Mouse (Mus musculus) monocyte, adult 5-6 weeks (primary cell): ENCODE measurements at regions not wholly inside any gene's neighbourhood (a gene's known extent, or its start where the extent isn't known, plus 50 kb on each side); places are given as distances from the start of the nearest gene placed in this dataset.
A peak's percentile ranks its signal among the peaks of the same experiment; 100 is the strongest.

ENCODE experiments used
- ATAC-seq: fragments of 153-309, 156-312 bp; replicated peaks from 2 replicates; pipeline ENCODE4 v1.8.0; 2017; ENCODE audit warnings: mild to moderate bottlenecking; ENCODE audit not compliant: low TSS enrichment, insufficient number of reproducible peaks, severe bottlenecking, poor library complexity, low FRiP score

DNA sequence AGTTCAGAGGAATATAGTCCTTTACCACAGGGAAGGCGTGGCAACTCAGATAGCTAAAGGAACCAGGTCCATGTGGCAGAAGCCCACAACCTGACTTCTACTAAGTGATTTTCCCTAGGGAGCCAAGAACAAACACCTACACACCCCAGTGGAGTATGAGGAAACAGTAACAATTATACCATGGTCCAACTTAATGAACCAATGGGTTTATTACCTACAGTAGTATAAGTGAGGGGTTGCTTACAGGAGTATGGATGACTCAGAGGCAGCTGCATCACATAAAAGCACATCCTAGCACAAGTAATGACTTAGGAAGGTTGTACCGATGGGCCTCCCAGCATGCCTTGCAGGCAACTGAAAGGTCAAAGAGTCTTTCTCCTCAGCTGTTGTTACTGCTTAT, 98.7 kb upstream of the Cul1 start:
- no peak for ATAC-seq

DNA sequence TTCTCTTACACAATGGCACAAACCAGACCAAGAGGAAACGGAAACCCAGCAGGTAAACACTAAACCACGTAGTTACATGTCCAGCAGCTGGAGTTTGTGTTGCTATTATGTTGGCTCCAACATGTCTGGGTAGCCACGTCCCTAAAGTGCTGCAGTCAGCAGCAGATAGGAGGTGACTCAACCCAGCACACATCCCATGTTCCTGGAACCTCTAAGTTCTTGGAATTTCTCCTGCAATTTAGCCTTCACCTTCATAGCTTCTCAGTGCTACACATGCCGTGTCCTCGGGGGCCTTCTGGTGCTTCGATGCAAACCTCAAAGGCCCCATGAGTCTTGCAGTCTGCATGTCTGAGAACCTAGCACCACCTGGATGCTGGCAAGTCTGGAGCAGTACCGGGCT, 97.7 kb upstream of the Cul1 start:
- ATAC-seq: no peak

DNA sequence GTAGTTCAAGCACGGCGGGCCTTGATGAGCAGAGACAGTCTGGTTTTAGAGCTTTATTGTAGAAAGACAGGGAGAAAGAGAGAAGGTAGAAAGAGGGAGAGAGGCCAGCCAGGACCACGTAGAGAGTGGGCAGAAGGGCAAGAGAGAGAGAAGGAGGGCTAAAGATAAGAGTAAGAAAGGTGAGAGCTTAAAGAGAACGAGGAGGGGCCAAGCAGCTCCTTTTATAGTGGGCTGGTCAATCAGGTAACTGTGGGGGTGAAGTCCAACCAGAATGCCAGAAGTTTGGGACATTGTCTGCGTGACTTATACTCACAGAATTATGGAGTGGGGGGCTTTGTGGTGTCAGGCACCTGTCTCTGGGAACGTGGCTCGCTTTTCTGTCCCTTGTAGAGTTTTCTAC, 96.7 kb upstream of the Cul1 start:
- no peak for ATAC-seq

DNA sequence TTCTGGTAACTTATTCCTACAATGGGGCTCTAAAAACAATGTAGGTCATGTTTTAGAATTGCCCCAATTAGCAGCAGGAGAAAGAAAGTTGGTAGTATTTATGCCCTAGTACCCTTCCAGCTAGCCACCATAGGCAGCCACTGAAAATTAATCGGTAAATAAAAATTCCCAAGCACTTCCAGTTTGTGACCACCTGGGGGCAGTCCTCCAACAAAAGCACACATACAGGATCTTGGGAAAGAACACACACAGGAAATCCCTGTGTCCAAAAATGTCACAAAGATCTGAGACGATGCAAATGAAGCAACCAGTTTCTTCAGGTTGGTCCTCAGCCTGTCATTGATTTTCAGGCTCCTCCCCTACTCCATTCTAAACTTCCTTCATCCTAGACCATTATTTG, 94.5 kb upstream of the Cul1 start:
- ATAC-seq: no peak

DNA sequence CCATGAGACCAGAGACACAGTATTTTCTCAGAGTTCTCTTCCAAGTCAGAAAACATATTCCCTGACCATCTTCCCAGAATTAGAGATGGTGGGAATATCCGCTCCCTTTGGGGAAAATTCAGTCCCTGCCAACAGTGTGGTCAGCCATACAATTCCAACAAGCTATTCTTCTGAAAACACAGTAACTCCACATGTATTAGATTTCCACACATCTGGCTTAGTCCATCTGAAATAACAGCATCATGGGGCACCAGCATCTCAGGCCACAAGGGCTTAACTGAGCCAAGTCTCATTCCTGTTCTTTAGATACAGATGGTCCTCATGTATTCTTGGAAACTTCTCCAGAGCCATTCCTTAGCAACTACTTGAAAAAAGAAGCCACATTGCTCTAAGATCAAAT, 89.2 kb upstream of the Cul1 start:
- ATAC-seq: no peak

DNA sequence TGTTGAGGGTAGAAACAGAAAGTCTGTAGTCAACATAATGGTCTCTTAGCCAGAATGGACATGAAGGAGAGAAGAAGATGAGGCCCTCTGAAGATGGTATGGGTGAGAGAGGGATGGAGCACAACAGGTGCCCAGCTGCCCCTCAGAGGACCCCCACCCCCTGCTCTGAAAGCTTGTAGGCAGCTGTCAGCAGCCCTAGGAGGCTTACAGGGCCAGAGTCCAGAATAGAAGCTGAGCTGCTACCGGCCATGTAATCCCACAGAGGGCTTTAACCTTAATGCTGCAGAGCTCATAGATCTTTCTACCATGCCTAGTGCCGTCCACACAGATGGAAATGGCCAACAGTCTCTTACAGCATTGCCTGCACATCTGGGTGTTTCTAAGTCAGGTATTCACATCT, 88.6 kb upstream of the Cul1 start:
- no peak for ATAC-seq

DNA sequence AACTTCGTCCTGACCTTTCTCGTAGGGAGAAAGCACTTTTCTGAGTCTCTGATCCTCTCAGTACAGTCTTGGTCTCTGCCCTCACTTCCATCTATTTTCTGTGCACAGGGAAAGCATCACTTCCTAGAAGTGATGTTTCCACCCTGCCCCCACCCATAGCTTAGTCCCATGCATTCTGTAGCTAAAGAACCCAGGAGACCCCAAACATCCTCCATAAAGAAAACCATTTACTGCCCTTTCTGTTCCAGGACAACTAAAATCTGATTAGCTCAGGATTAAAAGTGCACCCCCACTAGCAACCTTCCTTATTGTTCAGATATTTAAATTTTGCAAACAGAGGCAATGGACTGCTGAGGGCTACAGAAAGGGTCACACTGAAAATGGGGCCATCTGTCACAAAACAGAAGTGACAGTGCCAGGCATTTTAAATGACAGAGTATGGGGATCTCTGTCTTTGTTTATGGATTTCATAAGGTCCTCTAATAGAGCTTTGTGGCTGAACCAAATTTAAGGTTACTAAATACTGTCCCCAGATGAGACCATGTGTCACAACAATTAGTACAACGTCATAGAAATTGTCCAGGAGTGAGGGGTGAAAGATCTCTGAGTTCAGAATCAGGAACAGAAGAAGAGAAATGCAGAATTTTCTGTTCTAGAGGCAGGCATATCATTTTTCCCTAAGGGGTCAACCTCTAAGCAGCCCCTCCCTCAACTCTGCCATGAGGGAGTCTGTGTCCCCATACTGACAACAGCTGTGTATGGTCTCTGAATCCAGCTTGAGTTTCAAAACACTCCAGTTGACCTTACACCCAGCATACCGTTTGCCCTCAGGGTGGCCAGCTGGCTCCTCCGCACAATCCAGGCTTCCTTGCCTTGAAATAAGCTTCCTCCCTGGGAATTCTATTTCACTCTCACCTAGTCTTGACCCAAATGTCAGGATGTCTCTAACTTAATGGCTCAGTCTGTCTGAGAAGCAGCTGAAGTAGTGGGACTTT, 87.2 kb upstream of the Cul1 start:
- no peak for ATAC-seq

DNA sequence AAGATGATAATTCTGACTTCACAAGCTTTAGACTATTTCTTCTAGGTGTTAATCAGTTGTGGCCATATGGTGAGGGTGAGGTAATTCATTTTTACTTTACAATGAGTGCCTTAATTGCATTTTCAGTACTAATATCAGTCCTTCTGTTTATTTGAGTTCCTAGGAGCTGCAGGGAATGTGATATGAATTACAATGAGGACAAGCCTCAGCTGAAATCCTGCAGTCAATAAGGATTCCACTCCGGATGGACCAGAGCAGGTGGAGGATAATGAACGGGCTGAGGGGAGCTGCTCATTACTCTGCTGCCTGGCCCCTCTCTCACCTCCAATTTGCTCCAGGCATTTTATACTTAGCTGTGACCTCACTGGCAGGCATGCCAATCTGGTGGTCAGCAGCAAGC, 85.7 kb upstream of the Cul1 start:
- no peak for ATAC-seq

DNA sequence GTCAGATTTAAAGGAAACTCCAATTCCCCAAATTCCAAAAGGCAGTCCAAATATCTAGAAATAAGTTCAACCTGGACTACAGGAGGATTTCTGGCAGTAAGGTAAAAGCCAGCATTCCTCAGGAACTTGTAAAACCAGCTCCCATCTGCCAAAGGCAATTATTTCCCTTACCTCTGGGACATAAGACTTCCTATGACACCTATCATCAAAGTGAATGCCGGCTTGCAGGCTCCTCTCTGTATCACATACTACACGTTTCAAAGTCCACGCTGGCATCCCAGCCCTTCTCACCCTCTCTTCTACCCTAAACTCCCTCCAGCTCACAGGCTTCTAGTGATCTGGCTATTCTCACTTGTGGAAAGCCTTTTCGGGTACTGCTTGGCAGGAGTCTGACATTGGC, 77.5 kb upstream of the Cul1 start:
- no peak for ATAC-seq

DNA sequence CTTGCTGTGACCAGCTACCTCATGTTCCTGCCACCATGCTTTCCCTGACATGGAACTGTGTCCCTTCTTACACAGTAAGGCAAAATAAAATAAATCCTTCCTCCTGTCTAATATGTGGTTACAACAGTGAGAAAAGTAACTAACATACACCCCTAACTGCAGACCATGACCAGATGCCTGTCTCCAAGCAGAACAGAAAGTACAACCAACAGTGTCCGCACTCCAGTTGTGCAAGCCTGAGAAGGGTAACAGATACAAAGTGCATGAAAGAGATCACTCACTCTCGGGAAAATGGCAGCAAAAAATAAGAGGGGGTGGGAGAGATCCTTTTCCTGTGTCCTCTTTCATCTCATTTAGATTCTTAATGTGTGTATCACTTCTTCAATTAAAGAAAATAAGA, 71.7 kb upstream of the Cul1 start:
- ATAC-seq: no peak

DNA sequence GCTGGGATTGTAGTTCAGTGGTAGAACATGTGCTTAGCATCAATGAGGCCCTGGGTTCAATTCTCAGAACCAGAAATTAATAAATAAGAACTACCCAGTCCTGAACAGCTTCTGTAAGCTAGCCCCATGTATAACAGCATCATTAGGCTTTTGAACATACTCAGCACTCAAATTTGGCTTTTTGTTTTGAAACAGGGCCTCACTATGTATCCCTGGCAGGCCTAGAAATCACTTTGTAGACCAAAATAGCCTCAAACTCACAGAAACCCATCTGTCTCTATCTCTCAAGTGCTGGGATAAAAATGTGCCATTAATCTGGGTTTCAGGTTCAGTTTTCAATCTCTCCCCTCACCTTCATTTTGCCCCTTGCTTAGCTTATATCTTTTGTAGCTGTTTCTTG, 66.6 kb upstream of the Cul1 start:
- ATAC-seq: no peak

DNA sequence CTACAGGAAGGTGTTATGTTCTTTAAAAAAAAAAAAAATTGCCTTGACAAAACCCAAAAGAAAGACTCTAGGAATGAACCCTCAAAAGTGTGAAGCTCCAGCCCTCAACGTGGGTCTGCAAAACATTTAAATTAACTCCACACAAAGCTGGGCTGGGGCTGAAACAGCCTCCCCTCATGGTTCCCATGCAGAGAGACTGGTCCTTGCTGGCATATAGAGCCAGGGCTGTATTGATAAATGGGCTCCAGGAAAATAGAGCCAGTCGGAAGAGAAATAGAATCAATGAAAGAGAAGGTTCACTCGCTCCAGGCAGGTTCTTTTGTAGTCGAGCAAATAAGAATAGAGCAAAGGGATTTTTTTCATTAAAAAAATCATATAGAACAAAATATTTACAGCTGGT, 63.3 kb upstream of the Cul1 start:
- ATAC-seq: no peak

DNA sequence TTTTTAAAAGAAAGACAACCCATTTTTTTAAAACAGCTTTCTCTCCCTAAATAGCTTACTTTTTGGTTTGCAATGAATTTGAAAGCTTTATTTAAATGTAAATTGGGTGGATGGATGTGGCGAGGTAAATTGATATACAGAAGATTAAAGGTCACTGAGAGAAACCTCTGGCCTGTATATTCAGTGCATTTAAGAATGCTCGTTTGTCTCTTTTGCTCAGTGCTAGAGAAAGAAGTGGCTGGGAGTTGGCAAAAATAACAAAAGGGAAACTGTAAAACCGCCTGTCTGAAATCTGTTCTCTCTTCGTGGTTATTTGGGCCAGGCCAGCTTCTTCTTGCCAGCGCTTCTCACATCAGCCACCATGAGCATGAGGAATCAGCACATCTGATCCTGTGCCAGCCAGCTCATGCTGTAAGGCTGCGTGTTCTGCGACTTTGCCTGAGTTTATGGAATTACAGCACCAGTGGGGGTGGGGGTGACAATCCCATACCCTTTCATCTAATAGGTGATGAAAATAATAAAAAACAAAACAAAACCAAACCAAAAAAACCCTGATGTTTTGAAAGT, 62.7 kb upstream of the Cul1 start:
- no peak for ATAC-seq

DNA sequence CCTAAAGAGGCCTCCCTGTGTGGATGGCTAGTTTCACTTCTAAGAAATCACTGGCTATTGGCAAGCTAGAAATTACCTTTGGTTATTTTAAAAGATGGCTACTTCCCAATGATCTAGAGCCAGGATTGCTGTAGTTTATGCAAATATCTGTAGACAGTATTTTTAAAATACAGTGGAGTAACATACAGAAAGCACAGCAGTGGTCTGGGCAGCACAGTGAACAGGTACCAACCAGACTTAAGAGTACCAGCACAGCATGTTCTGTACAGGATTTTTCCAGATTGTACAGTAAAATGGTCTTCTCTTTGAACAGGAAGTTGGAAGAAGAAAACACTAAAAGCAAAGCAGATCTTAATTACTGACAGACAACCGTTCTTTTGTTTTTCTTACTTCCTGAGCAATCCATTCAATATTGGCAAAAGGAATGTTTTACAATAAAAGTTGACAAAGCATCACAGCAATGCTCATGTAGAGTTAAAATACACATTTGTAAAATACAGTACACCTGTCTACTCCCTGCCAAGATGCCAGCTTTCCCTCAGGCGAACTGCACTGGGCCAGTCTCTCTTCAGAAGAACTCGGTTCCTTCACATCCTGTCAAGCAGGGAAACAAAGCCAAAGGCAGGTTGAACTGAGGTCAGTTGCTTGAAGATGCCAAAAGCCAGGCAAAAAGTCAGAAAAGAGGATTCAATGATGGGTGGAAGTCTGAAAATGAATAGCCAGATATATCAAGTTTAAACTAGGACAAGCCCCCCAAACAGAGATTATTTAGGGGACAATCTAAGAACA, 62.0 kb upstream of the Cul1 start:
- ATAC-seq: no peak

DNA sequence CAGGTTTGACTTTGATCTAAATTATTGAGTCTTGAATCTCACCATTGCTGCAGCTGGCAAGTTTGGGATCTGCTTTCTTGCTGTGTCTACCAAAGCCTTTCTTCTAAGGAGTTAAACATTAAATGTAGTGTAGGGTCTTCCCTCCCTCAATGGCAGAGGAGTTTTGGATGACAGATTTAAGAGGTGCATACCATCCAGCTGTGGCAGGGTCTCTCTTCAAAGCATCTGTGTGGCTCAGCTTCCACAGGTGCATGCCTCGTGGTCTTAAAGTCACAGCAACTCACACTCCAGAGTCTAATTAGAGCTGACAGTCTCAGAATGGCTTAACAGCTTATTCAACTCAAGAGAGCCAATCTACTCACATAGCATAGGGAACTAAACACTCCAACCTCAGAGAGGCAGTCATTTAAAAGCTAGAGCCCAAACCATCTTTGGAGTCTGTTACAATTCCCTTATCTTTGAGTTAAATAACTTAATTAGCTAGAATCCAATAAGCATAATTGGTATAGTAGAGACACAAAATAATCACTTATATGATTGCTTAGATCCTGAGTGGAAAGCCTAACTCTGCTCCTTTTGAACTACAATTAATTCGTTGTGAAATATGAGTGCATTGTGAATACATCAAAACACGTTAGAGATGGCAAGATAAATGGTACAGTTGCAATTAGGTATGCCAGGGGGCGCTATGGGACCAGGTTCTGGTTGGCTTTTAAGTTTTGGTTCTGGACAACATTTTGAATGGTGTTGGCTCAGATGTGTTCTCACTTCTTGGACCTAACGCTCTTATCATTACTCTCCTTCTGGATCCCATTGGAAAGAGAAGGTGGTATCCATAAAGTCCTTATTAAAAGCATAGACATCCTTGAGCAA, 57.5 kb upstream of the Cul1 start:
- peak; percentile 90 for ATAC-seq
